Mouse (Mus musculus) brain, embryonic 14.5 days (tissue): ENCODE data around the gene B2m. TPM values are rescaled to one million over a fixed set of nuclear protein-coding genes. Genes with fewer than 3 reads are reported as not detected.

Source experiments
- DNase-seq: peaks from one replicate; pipeline ENCODE4 v3.0.0-alpha.2; 2011; ENCODE audit warnings: low read depth
- CTCF ChIP-seq: fragments of 200-500 bp; IDR thresholded peaks from 2 replicates; pipeline ENCODE4 v1.5.1; 2012; ENCODE audit warnings: inconsistent platforms, mild to moderate bottlenecking, moderate library complexity, borderline replicate concordance; ENCODE audit not compliant: insufficient read depth, insufficient read length; ENCODE audit errors: extremely low read depth
- POLR2A ChIP-seq: fragments of 200-500 bp; IDR thresholded peaks from 2 replicates; pipeline ENCODE4 v1.6.1; 2012; ENCODE audit warnings: mild to moderate bottlenecking, inconsistent platforms, borderline replicate concordance; ENCODE audit not compliant: poor library complexity, insufficient read depth, insufficient read length, severe bottlenecking; ENCODE audit errors: extremely low read depth
- polyA plus RNA-seq: library from polyadenylated mRNA; depleted of rRNA; stranded (reverse); fragments of >200 nt; gene quantifications from 2 replicates; pipeline ENCODE4 v1.2.3, GENCODE M21; 2012

The B2m gene
- polyA plus RNA-seq, 1 experiment = 52.2 TPM

DNA sequence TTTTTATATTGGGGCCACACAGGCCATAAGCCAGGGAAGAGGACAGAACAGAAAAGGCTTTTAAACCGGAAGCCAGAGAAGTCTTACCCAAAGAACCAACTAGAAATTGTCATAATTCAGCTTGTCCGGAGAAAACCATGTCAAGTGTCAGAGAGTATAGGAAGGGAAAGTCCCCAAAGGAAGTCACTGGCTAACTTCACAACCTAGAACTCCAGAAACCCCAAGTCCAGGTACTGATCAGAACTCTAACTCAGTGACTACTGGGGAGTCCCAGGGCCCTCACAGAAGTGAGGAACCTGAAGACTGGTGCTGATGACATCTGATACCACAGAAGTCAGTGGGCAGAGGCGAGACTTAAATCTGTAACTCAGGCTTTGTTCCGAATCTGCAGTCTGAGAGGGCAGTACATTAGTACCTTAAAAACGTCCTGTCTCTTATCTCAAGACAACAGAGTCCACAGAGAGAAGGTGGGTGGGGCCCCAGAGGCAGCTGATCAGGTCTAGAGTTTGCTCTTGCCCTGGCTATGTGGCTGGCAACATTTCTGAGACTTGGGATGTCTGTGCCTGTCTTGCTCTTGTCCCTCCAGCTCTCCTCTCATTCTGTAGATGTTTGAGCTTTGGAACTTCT lies 9.5 kb upstream of the B2m start:
- TF ChIP-seq POLR2A = no peak
- no peak for TF ChIP-seq CTCF
- no peak for DNase-seq

DNA sequence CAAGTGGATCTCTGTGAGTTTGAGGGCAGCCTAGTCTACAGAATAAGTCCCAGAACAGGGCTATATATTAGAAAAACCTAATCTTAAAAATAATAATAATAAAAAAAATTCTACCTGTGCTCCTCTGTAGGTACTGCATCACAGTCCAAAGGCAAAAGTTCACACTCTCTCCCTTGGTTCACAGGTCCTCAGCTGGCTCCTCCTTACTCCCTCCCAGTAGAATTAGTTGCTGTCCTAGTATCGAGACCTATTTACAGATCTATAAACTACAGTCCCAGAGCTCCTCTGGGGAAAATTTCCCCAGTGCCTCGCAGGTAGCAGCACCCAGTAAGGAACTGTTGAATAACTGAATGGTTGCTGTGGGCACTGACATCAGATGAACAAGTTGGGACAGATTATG lies 6.7 kb upstream of the B2m start:
- no peak for TF ChIP-seq POLR2A
- no peak for TF ChIP-seq CTCF
- no peak for DNase-seq

DNA sequence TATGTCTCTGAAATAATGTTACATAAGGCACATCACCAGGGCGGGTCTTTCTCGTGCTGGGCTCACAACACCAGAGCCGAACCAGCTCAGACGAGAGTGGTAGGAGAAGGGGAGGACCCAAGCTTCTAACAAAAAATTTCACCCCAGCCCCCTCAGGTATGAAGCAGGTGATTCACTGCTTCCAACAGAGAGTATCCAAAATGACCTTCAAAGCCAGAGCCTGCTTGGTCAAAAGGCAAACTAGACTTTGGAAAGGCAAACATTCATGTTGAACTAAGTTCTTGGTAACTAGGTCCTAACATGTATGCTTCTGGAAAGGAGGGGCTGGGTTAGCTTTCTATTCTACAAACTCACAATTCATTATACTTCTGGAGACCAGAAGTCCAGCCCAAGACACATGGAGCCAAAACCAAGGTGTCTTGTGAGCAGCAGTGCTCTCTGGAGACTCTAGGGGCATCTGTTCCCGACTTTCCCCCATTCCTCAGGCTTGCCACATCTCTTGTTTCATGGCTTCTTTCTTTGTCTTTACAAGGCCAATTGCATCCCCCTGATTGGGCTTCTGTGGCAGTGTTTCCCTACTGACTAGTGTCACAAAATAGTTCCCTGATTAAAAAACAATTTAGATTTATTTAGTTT lies 6.0 kb upstream of the B2m start:
- DNase-seq = no peak
- TF ChIP-seq POLR2A = no peak
- peak; percentile 17; the same call in 1 of the 2 replicates for TF ChIP-seq CTCF

- TF ChIP-seq POLR2A = no peak
- DNase-seq = no peak
Measured at GRCm38 (mm10) chr2:122143111-122143510, 4.4 kb upstream of the B2m start.

GRCm38 (mm10) chr2:122145756-122146155 lies 1.7 kb upstream of the B2m start:
- DNase-seq = no peak
- no peak for TF ChIP-seq CTCF
- no peak for TF ChIP-seq POLR2A

DNA sequence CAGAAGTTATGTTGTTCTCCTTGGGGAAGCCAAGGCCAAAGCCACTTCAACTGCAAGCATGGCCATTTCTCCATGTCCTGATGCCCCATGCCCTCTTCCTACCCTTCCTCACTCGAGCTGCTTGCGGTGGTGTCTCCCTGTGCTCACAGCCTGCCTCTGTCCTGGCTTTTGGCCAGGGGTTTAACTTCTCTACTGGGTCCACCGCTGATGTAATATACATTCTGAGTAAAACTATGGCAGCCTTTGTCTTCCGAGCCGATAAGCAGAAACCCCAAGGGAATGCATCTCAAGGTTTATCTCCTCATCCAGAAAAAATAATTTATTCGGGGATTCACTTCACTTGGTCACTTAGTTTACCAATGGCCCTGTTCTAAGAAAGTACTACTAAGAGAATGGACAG lies 799 bp upstream of the B2m start:
- no peak for TF ChIP-seq POLR2A
- no peak for TF ChIP-seq CTCF
- no peak for DNase-seq

- DNase-seq = peak; percentile 45
- no peak for TF ChIP-seq POLR2A
- TF ChIP-seq CTCF = no peak
Measured at GRCm38 (mm10) chr2:122148242-122148917, 894 bp downstream of the B2m start.

- no peak for TF ChIP-seq CTCF
- TF ChIP-seq POLR2A = no peak
- no peak for DNase-seq
Measured at GRCm38 (mm10) chr2:122149316-122149715, 1.8 kb downstream of the B2m start.

DNA sequence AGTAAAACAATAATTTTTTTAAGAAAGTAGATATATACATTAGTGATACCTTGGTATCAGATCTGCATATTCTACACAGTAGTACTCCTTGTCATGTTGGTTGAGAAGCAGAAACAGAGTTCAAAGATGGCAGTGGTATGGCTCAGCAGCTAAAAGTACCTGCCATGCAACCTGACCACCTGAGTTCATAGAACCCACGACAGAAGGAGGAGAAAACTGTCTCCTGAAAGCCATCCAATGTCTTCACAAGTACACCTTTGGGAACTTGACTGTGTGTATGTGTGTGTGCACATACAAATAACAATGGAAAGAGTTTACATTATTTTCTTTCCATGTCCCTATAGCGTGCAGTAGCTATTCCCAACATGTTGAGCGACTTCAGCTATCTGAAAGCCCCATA lies 2.2 kb downstream of the B2m start:
- no peak for TF ChIP-seq POLR2A
- no peak for TF ChIP-seq CTCF
- DNase-seq = no peak

DNA sequence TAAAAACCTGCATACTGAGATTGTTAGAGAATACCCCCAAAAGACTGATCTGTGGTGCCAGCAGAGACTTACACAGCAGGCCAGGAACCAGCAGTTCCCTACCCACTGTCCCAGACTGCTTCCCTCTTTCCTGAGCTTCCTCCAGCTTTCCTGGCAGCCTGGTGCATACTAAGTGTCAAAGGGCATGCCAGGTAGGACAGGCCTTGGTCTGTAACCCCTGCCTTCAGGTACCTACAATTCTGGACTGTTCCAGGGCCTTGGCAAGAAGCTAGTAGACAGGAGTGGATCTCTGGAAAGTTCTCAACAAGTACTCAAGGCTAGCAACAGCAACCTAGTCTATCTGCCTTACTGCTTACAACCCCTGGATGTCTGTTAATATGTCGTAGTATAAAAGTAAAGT lies 3.7 kb downstream of the B2m start:
- TF ChIP-seq CTCF (no peak), POLR2A (no peak)
- DNase-seq = no peak

DNA sequence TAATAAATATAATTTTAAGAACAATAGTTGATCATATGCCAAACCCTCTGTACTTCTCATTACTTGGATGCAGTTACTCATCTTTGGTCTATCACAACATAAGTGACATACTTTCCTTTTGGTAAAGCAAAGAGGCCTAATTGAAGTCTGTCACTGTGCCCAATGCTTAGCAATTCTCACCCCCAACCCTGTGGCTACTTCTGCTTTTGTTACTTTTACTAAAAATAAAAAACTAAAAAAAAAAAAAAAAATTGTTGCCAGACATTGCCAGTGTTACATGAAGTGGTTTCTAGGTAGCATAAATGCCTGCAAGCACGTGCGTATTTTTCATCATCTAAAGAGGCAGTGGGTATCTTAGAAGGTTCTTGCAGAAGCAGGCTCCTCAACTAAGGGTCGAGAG lies 5.4 kb downstream of the B2m start:
- no peak for TF ChIP-seq CTCF
- DNase-seq = no peak
